Mouse (Mus musculus) monocyte, adult 2 months (primary cell): ENCODE data around the gene Msi2.

Experiments
- DNase-seq, 2 experiments: peaks; one replicate each; pipeline ENCODE4 v3.0.0; 2022; ENCODE audit warnings: low spot score in 2 of 2, low read depth in 1 of 2

Gene Msi2

DNA sequence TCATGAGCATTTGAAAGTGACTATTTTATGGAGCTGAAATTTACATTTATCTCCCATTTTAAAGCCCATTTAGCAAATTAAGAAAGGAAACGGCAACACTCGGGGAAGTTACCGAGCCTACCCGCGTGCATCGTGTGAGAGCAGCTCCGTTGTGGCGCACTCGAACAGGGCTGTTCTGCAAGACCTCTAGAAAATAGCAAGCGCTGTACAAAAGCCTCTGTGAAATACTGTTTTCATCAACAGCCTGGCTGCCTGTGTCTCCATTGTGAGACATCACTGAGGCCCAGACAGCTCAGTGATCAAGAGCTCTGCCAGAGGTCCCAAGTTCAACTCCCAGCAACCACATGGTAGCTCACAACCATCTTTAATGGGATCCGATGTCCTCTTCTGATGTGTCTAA, 100.9 kb downstream of the Msi2 start:
- DNase-seq = no peak

DNA sequence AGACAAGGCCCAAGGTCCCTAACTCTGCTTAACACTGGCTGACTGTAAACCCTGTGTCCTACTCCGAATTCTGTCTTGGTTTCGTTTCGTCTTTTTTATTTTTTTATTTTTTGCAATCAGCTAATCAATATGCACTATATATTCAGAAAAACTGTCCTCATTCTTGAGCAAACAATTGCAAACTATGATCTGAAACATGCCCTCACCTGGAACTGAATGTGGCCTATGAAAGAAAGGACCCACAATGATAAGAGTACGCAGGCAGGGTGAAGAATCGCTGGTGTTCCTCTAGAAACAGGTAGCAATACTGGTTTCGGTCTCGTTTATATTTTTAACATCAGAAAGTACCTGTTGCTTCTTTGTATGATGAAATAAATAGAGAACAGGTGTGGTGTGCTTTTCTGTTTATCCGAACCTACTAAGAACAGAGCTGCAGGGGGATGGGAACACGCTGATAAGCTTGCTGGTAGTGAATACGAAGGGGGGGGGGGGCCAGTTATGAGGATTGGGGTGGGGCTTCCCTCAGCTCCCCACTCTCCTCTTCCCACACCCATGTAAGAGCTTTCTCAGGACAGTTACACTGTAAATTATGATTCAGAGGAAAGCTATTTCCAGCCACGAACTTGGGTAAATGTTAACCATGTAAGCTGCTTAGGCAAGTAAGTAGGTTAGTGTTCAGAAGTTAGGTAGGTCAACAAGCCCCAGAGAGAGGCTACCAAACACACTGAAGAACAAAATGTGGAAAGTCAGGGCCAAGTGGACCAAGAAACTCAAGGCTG, 103.6 kb downstream of the Msi2 start:
- no peak for DNase-seq

DNA sequence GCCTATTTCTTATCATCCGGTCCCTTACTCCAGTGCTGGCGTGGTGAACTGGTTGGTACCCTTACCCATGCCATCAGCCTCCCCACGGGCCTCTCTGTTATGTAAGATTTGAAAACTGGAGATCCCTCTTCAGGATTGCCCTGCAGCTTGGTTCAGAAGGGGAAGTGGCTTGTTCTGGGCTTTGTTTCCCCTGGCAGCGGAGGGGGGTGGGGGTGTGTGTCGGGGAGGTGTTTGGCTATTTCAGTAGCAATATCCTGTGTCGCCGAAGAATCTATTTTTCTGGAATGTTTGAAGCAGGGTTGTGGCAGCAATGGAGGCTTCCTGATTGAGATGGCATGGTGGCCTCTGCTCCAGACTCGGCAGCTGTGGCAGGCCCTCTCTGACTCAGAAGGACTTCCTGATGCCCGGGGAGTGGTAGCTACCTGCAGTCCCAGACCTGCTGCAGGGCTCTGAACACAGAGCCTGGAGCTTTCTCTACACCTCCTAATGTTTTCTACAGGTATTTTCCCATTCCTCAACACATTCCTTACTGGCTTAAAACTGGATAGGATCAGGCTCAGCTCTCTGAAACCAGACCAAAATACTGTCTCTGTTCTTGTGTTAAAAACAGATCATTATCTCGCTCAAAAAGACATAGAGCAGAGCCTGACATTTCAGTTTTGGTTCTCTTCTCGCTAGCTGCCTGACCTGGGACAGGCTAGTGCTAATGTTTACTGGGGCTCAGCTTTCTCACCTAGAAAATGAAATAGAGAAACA, 104.4 kb downstream of the Msi2 start:
- DNase-seq = peak in 1 of 2 experiments; percentile 13

DNA sequence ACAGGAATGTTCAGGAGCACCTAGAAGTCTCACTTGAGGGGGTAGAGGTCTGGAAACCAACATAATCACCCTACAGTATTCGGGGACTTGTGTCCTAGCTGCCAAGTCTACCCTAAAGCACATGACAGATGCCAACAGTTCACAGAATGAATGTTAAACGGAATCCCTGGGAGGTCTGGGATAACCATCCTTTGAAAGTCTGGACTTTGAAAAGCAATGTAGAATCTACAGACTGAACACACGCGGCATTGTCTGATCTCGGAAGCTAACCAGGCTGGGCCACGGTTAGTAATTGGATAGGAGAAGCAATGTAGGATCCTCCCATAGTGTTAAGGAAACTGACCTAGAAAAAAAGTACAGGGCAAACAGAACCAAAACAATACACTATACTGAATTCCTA, 105.3 kb downstream of the Msi2 start:
- no peak for DNase-seq

DNA sequence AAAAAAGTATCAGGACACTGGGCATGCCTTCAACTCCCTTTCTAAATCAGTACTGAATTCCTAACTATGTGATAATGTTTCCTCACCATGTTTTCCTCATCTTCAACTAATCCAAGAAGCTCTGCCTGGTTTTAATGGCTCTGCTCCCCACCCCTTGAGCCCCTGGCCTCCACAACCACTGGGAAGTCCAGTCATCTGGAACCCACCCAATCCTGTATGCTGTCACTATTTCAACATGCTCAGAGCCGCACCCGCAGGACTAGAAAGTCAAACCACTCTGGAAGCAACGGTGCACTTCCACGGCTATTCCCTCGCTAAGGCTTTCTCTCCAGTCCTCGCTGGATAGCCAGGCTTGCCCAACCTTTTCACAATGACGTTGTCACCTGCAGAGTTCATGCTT, 106.2 kb downstream of the Msi2 start:
- no peak for DNase-seq

DNA sequence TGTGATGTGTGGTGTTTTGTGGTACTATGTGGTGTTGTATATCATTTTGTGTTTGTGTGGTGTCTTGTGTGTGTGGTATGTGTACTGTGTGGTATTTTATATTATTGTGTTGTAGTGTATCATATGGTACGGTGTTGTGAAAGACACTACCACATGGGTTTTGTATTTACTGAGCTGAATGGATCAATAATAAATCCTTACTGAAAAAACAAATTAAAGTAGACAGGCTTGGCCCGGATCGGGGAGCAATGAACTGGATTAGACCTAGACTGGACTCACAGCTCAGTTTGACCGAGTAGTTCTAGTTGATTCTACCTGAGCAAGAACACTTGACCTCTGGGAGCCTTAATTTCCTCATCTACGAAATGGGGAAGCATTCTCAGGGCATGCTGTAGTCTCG, 107.5 kb downstream of the Msi2 start:
- no peak for DNase-seq

DNA sequence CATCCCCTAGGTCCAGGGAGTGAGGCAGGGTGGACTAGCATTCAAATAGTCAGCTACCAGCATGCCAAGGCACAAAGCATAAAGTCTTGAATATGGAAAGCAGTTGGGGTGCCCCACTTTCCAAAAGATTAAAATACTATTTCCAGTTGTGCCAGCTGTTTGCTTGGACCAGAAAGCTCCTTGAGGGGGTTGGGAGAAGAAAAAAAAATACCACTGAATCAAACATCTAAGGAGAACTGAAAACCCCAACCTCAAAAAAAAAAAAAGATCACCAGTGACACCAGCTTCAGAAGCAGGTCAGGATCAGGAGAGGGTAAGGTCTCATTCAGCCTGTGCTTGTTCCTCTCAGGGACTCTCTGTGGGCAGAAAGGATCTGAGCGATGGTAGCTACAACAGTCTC, 108.2 kb downstream of the Msi2 start:
- no peak for DNase-seq

DNA sequence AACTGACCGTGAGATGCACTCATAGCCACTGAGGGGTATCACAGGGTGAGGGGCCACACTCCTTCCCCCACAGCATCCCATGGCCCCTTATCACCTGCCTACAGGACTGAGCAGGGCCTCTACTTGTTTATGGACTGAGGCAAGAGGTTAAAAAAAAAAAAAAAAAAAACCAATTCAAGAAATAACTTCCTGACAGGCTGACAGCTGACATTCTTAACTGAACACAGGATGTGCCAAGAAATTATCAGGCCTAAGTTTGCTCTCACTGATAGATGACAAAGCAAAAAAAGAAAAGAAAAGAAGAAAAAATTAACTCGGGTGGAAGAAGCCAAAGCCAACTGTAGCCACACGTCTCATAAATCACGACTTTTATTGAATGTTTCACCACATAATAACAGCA, 109.7 kb downstream of the Msi2 start:
- DNase-seq = no peak

DNA sequence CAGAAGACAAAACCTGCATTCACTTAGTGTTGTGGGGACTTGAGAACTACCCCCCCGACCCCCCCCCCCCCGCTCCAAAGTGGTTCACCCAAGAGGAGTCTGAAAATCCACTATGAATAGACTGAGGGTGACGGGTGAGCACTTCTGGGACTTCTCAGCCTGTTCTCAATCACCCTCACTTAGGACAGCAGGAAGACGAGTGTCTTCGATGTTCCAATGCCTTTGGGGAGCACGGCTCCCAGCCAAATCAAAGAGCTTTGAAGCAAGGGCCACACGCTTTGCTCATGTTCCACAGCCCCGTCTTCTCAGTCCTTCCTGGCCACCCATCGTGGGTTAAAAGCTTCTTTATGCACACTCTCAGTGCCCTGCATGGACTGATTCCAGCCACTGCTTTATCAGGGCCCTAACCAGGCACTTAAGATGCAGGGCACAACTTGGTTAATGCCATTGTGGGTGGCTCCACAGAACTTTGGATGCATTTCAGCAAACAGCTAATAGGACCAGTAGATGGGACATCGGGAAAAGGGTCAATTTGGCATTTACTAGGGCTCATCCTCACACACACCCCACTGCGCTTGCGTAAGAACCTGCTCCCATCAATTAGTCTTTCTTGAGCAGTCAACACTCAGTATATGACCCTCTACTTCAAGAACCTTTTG, 110.5 kb downstream of the Msi2 start:
- DNase-seq = no peak

DNA sequence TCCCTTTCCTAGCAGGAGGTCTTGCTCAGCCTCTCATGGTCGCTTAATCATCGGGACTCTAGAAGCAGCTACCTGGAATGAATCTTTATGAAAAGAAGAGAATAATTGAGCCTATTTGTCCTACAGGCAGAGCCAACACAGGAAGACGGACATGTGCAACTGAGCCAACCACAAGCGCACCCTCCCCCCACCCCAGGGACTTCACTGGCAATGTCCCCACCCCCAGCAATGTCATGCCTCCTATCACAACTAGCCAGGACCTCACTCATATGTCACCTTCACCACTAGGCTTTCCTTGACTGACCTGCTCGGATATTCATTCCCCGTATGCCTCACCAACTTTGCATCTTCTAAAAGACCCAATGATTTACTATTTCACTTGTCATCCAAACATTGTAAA, 112.5 kb downstream of the Msi2 start:
- no peak for DNase-seq

DNA sequence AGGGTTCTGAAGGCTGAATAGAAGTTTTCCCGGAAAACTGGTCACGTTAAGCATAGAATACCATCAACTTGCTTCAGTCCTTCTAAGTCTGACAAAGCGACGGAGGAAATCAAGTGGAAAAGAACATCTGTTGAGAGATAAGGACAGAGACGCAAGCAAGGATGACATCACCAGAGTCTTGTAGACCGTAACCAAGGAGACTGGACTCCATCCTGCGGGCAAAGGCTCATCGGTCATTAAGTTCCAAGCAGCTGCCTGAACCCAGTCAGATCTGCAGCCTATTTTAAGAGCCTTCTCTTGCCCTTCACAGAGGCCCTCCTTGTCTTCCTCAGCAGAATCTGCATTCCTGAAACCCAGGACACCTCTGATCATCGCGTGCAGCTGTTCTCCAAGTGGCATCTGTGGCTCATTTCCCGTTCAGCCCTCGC, 113.2 kb downstream of the Msi2 start:
- no peak for DNase-seq

DNA sequence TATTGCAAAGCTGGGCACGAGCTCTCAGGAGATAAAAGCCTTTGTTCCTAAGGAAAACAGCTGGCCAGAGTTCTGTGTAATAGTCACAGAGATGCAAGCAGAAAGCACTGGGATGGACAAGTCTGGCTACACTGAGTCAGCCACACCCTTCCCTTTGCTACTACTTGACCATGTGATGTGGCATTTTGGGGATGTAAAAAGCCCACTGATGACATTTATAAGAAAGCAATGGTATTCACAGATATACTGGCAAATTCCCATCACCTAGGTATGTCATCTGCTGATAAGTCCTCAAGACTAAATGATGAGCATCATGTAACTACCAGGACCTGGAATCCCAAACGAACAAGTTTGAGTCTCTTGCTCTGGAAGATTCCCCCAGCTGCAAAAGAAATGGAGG, 113.7 kb downstream of the Msi2 start:
- no peak for DNase-seq

DNA sequence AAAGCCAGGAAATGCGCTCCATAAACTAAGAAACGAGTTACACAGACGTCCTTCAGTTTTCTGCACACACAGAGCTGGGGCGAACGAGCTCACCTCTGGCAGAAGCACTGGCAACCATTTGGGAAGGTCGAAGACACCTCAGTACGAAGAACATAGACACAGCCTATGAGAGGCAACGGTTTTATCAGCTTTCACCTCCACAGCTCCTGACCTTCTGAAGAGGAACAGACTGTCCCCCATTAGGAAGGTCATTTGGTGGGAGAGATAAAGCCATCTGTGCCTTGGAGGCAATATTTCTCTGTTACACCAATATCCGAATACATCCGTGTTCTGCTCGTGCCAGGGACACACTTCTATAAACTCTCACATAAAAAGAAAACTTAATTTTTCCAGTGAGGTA, 114.9 kb downstream of the Msi2 start:
- DNase-seq = no peak

DNA sequence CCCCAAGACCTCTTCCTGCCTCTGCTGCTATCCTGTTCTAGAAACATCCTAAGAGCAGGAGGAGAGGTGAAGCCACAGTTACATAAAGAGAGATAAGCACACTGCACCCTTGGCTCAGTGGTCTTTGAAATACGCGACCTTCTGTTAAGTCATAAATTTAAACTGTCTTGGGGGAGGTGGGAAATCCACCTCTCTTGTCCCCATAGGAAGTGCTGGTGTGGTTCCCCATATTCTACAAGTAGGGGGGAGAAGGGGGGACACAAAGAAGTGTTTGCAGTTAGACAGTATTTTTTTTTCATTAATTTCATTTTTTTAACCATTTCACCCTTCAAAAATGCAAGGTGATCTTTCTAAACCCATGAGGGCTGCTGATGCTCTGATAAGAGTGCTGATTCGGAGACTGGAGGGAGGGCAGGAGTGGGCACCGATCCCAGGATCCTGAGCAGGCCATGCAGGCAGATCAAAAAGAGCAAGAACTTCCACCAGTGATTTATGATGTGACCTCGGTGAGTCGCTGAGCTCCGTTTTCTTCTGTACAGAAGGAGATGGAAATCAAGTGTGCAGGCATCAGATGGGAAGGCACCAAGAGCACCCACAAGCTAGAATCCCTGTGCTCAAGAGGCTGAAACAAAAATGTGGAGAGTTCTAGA, 115.7 kb downstream of the Msi2 start:
- DNase-seq = no peak

DNA sequence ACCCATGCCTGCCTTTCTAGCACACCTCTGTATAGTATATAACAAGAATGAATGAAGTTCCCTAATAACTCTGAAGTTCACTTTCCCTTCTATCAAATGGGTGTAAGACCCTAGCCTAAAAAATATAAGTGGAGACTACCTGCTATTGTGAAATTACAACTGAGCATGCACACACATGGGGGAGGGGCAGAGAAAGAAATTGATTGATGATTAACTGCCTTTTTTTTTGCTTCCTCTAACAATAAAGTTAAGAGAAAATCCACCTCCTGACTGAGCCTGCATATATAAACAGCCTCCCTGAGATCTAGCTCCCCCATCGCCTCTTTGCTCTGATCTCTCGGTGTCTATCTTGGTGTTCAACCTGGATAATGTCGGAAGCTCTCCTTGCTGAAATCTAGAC, 118.1 kb downstream of the Msi2 start:
- no peak for DNase-seq

DNA sequence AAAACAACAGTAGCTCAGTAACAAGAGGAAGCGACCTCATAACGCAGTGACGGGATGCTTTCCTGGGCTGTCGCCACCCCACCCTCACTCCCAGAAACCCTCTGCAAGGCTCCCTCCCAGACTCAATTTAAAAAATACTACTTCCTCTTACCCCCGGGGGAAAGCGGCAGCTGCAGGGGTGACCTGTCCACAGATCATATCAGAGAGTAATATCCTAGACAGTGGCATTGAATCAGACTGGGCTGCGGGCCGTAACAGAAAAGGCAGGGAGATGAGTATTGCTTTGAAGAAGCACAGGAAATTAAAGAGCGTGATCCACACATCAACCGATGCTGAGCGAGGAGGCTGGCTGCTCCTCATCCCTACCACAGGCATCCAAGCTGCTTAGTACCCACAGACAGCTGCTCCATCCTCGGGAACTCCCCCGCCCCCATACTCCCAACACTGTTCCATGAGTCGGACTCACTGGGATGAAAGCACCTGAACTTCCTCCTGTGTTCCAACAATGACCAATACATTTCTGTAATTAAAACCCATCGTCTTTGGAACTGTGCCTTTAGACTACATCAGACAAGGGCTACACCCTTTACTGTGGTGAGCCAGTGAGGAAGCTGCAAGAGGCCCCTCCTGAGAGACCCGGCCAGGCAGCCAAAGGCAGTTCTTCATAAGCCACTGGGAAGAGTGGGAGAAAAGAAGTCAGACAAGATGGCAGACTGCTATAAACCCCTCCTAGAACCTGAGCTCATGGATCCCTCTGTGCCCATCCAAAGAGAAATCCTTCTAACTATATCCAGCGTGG, 118.8 kb downstream of the Msi2 start:
- peak in 1 of 2 experiments; percentile 15 for DNase-seq

DNA sequence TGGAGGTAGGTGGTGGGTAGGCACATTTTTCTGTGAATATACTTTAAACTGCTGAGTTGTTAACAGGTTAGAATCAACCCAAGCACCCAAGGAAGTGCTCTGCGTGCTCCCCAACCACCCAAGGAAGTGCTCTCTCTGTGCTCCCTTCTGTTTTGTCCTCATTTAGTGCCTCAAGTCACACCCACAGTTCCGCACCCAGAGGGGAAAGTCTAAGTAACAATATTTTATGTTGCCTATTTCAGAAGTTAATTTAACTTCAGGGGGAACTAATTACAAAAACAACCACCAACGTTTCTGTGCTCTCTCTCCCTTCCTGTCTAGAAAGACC, 119.5 kb downstream of the Msi2 start:
- DNase-seq = no peak

DNA sequence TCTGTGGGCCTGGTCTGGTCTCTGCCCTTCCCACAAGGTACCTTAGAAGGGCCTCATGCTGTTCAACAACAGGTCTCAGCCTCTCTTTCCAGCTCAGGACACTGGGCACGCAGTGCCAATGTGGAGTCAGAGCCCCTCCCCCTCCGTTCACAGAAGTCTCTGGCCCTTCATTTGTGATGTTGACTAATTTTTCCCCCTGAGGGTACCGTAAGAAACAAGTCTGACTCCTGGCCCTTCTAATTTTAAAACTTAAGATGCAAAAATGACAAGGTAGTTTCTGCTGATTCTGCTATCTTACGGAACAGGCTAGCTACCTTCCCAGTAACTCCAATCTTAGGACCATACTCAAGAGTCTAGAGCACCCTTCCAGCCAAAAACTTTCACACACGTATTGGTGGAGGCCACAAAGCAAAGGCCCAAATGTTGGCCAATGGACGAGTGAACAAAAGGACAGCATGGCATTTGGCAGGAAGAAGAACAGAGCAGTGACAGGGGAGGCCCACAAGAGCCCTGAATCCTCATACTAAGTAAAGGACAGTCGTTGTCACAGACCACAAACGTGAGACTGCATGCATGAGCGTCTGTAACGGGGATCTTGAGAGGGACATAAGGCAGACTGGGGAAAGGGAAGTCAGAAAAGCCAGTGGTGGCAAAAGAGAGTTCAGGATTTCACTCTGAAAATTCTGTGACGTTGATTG, 120.0 kb downstream of the Msi2 start:
- no peak for DNase-seq

DNA sequence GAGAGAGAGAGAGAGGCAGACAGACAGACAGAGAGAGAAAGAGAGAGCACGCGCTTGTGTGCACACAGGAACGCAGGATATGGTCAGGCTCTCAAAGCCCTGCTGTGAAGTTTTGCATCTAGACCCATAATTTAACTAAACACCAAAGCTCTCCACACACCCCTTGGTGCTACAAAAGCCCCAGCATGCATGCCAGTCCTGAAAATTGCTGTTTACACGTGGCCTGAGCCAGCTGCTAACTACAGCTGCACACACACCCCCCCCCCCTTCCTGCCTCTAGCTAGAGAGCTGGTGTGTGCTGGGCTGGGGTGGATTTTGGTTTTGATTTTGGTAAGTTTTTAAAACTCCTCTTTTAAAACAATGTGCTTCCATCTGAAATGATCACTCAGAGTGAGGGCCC, 122.7 kb downstream of the Msi2 start:
- no peak for DNase-seq

DNA sequence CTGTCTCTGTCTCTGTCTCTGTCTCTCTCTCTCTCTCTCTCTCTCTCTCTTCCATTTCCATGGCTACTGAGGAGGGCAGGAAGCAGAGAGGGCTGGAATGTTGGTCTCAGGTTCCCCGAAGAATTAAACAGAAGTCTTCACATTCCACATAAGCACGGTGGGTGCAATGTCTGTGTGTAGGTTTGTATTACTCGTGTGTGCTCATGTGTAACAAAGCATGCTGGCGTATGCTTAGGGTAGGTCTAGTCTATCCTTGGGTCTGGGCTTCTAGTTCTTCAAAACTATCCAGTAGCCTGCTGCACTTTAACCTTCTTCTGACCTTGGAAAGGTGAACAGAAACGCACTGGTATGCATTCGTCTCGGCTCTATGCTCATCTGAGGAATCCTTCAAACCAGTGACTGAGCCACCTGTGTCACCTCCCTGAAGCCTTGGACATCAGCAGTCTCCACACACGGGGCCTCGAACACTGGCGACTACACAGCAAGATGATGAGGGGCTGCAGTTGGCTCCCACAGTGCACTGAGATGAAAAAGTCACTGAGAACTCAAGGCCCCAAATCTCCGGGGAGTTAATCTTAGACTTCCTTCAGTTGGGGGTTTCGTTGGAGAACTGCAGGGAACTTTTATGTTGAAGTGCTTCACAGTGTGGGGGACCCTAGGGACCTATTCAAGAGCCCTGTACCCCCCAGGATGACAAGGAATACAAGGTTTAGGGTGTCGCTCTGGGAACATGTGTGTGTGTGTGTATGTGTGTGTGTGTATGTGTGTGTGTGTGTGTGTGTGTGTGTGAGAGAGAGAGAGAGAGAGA, 123.3 kb downstream of the Msi2 start:
- no peak for DNase-seq
